Mouse (Mus musculus): ENCODE measurements at regions not wholly inside any gene's neighbourhood (a gene's known extent, or its start where the extent isn't known, plus 50 kb on each side); places are given as distances from the start of the nearest gene placed in this dataset.

DNA sequence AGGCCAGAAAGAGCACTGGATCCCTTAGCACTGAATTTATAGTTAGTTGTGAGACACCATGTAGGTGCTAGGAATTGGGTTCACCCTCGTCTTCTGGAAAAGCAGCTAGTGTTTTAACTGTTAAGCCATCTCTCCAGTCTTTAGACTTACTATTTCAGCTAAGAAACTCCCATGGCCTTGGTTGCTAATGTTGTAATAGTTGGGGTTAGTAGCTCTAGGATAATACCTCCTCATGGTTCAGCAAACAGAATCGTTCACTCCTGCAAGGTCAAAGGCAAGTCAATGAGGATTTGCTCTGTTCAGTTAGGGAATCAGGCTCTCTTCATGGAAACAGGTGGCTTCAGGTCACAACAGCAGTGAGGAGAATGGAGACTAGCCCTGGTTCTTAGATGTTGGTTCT lies 118.7 kb upstream of the Kbtbd8 start:
- Histone ChIP-seq H3K9me3 (no peaks in the 10 kb centered on the region), H3K36me3 (no peaks in the 10 kb centered on the region)

GRCm38 (mm10) chr6:94994376-94994775 lies 122.7 kb upstream of the Kbtbd8 start:
- H3K4me1 ChIP-seq: no peaks in the 10 kb centered on the region
- ATAC-seq (ENCODE audit: low FRiP score, low read depth): no peak
- H3K36me3 ChIP-seq: no peaks in the 10 kb centered on the region
- H3K4me3 ChIP-seq: no peak overlapping the region
- H3K27ac ChIP-seq (replicated peaks): no peak overlapping the region
- no peaks in the 10 kb centered on the region for H3K9me3 ChIP-seq
- 97% methylated on average over 1 of the region's 1 CpGs for WGBS
- no peaks in the 10 kb centered on the region for H3K27me3 ChIP-seq
- H3K4me2 ChIP-seq (replicated peaks): no peak overlapping the region
- no peak overlapping the region for H3K9ac ChIP-seq (replicated peaks)

More for the DNA sequence above, 118.7 kb upstream of the Kbtbd8 start:
- H3K27ac ChIP-seq (replicated peaks): no peak overlapping the region
- no peak overlapping the region for H3K4me3 ChIP-seq
- H3K4me1 ChIP-seq: no peaks in the 10 kb centered on the region
- no peak for ATAC-seq (ENCODE audit: low FRiP score, low read depth)
- H3K9ac ChIP-seq (replicated peaks): no peak overlapping the region
- no peaks in the 10 kb centered on the region for H3K27me3 ChIP-seq
- H3K4me2 ChIP-seq (replicated peaks): no peak overlapping the region
- WGBS: 68% methylated on average over 2 of the region's 2 CpGs

GRCm38 (mm10) chr6:94987427-94987826 lies 129.6 kb upstream of the Kbtbd8 start:
- H3K9ac ChIP-seq (replicated peaks): no peak overlapping the region
- no peak for ATAC-seq (ENCODE audit: low FRiP score, low read depth)
- H3K4me1 ChIP-seq: no peaks in the 10 kb centered on the region
- no peak overlapping the region for H3K4me2 ChIP-seq (replicated peaks)
- no peaks in the 10 kb centered on the region for H3K9me3 ChIP-seq
- no peaks in the 10 kb centered on the region for H3K36me3 ChIP-seq
- H3K27me3 ChIP-seq: no peaks in the 10 kb centered on the region
- WGBS: 47% methylated on average over 5 of the region's 5 CpGs
- H3K27ac ChIP-seq (replicated peaks): no peak overlapping the region
- no peak overlapping the region for H3K4me3 ChIP-seq

DNA sequence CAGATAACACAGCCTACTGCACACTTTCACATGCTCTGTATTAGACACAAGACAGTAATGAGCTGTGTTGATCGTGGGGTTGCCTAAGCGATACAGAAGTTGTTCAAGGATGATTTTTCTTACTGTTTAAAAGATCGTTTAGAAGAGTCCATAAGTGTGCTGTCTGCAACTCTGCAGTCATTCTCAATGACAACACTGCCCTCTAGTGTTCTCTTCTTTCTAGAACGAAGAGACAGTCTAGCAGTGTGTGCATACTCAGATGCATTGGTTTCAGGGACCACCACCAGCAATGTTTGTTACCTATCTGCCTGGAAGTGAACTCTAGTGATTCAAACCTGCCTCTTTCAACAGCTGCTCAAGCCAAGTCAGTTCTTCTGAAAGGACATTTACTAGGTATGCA lies 130.7 kb upstream of the Kbtbd8 start:
- H3K4me2 ChIP-seq (replicated peaks): no peak overlapping the region
- no peaks in the 10 kb centered on the region for H3K27me3 ChIP-seq
- ATAC-seq (ENCODE audit: low FRiP score, low read depth): no peak
- H3K36me3 ChIP-seq: no peaks in the 10 kb centered on the region
- no peaks in the 10 kb centered on the region for H3K9me3 ChIP-seq
- H3K9ac ChIP-seq (replicated peaks): no peak overlapping the region
- H3K4me3 ChIP-seq: no peak overlapping the region
- H3K4me1 ChIP-seq: no peaks in the 10 kb centered on the region
- WGBS: 30% methylated on average over 4 of the region's 4 CpGs
- no peak overlapping the region for H3K27ac ChIP-seq (replicated peaks)

DNA sequence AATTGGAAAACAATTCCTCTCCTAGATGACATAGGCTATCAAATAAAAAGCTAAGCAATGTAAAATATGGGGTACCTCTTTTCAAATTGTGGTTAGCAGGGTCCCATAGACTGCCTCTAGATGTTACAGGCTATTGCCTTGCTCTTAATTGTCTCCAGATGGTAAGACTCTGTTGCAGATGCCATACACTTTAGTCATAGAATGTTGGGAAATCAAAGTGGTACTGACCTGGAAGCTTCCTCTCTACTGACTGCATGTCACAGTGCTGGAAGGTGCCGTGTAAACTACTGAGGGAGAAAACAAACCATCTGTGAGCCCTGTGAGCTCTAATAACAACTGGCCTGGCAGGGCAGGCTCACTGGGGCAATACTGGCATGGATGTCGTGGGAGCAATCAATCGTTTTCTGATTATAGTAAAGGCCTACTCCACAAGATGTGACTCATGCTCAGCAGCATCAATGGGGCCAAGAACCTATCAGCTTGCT lies 132.6 kb upstream of the Kbtbd8 start:
- Histone ChIP-seq H3K27me3 (no peaks in the 10 kb centered on the region), H3K4me3 (no peak overlapping the region), H3K4me2 (replicated peaks) (no peak overlapping the region), H3K9ac (replicated peaks) (no peak overlapping the region), H3K27ac (replicated peaks) (no peak overlapping the region), H3K4me1 (no peaks in the 10 kb centered on the region), H3K36me3 (no peaks in the 10 kb centered on the region), H3K9me3 (no peaks in the 10 kb centered on the region)
- 89% methylated on average over 3 of the region's 3 CpGs for WGBS
- no peak for ATAC-seq (ENCODE audit: low FRiP score, low read depth)

GRCm38 (mm10) chr6:94968683-94969082 lies 148.4 kb upstream of the Kbtbd8 start:
- 81% methylated on average over 5 of the region's 5 CpGs for WGBS
- H3K9ac ChIP-seq (replicated peaks): no peak overlapping the region
- H3K4me1 ChIP-seq: peaks cover 3% of the 10 kb centered on the region
- no peak overlapping the region for H3K4me3 ChIP-seq
- no peaks in the 10 kb centered on the region for H3K9me3 ChIP-seq
- H3K4me2 ChIP-seq (replicated peaks): no peak overlapping the region
- H3K36me3 ChIP-seq: no peaks in the 10 kb centered on the region
- ATAC-seq (ENCODE audit: low FRiP score, low read depth): no peak
- H3K27me3 ChIP-seq: no peaks in the 10 kb centered on the region; the same call in 1 of the 2 replicates
- no peak overlapping the region for H3K27ac ChIP-seq (replicated peaks)

DNA sequence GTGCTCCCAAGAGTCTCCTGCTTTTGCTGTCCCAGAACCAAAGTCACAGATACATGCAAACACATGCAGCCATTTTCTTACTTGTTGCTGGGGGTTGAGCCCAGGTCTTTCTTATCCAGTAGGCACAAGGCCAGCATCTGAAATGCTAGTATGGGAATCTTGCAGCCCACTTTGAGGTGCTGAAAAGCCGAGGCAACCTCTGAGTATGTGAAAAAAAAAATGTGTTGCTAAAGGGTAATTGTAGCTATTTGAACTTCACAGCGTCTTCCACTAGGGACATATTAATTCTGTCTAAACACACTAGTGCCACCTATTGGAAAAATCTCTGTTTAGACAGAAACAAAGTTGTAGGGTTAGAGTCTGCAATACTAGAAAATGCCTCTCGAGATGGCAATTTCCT lies 150.1 kb upstream of the Kbtbd8 start:
- WGBS: 12% methylated on average over 3 of the region's 3 CpGs
- no peak overlapping the region for H3K4me2 ChIP-seq (replicated peaks)
- no peak for ATAC-seq (ENCODE audit: low FRiP score, low read depth)
- no peak overlapping the region for H3K4me3 ChIP-seq
- no peaks in the 10 kb centered on the region for H3K9me3 ChIP-seq
- no peak overlapping the region for H3K27ac ChIP-seq (replicated peaks)
- no peak overlapping the region for H3K9ac ChIP-seq (replicated peaks)
- H3K27me3 ChIP-seq: no peaks in the 10 kb centered on the region; the same call in 1 of the 2 replicates
- peaks cover 6% of the 10 kb centered on the region for H3K4me1 ChIP-seq
- no peaks in the 10 kb centered on the region for H3K36me3 ChIP-seq

GRCm38 (mm10) chr6:94963204-94963603 lies 153.8 kb upstream of the Kbtbd8 start:
- ATAC-seq (ENCODE audit: low FRiP score, low read depth): no peak
- no peak overlapping the region for H3K4me3 ChIP-seq
- no peaks in the 10 kb centered on the region for H3K36me3 ChIP-seq
- no peak overlapping the region for H3K27ac ChIP-seq (replicated peaks)
- H3K27me3 ChIP-seq: no peaks in the 10 kb centered on the region
- H3K9me3 ChIP-seq: no peaks in the 10 kb centered on the region
- WGBS: 79% methylated on average over 4 of the region's 4 CpGs
- H3K9ac ChIP-seq (replicated peaks): no peak overlapping the region
- H3K4me1 ChIP-seq: peaks cover 6% of the 10 kb centered on the region
- H3K4me2 ChIP-seq (replicated peaks): no peak overlapping the region

GRCm38 (mm10) chr6:94962411-94963087 lies 154.5 kb upstream of the Kbtbd8 start:
- Histone ChIP-seq H3K4me1 (peaks cover 11% of the 10 kb centered on the region), H3K27ac (replicated peaks) (no peak overlapping the region), H3K36me3 (no peaks in the 10 kb centered on the region), H3K4me3 (no peak overlapping the region), H3K9me3 (no peaks in the 10 kb centered on the region), H3K27me3 (no peaks in the 10 kb centered on the region), H3K4me2 (replicated peaks) (no peak overlapping the region), H3K9ac (replicated peaks) (no peak overlapping the region)
- WGBS: 55% methylated on average over 7 of the region's 7 CpGs
- ATAC-seq (ENCODE audit: low FRiP score, low read depth): no peak

- H3K4me2 ChIP-seq (replicated peaks): no peak overlapping the region
- ATAC-seq (ENCODE audit: low FRiP score, low read depth): no peak
- H3K9me3 ChIP-seq: no peaks in the 10 kb centered on the region
- H3K27ac ChIP-seq (replicated peaks): no peak overlapping the region
- H3K9ac ChIP-seq (replicated peaks): no peak overlapping the region
- H3K4me1 ChIP-seq: peaks cover 9% of the 10 kb centered on the region
- no peaks in the 10 kb centered on the region for H3K27me3 ChIP-seq
- H3K36me3 ChIP-seq: no peaks in the 10 kb centered on the region
- no peak overlapping the region for H3K4me3 ChIP-seq
- 79% methylated on average over 1 of the region's 1 CpGs for WGBS
Observed at GRCm38 (mm10) chr6:94961821-94962220, 155.2 kb upstream of the Kbtbd8 start.

DNA sequence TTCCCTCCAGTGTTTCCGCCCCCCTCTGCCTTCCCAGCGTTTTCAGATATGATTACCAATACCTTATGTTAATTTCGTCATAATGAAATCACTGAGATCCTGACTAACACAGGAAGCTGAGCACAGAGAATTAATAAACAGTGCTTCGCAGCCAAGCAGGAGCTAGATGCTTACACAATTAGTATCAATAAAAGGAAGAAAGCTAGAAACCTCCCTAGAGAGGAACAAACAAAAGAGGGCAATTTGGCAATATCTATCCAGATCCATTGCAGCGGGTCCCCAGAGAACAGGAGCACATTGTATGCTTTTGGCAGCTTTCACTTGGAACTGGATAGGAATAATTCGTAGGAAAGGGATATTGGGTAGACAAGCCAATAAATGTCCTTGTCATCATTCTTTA lies 159.1 kb upstream of the Kbtbd8 start:
- peaks cover 7% of the 10 kb centered on the region; the same call in 1 of the 2 replicates for H3K4me1 ChIP-seq
- H3K4me3 ChIP-seq: no peak overlapping the region
- WGBS: 74% methylated on average over 6 of the region's 6 CpGs
- peaks cover 7% of the 10 kb centered on the region; the same call in 1 of the 2 replicates for H3K9me3 ChIP-seq
- H3K9ac ChIP-seq (replicated peaks): no peak overlapping the region
- H3K27ac ChIP-seq (replicated peaks): no peak overlapping the region
- H3K36me3 ChIP-seq: no peaks in the 10 kb centered on the region
- H3K4me2 ChIP-seq (replicated peaks): no peak overlapping the region
- no peak for ATAC-seq (ENCODE audit: low FRiP score, low read depth)
- H3K27me3 ChIP-seq: no peaks in the 10 kb centered on the region

DNA sequence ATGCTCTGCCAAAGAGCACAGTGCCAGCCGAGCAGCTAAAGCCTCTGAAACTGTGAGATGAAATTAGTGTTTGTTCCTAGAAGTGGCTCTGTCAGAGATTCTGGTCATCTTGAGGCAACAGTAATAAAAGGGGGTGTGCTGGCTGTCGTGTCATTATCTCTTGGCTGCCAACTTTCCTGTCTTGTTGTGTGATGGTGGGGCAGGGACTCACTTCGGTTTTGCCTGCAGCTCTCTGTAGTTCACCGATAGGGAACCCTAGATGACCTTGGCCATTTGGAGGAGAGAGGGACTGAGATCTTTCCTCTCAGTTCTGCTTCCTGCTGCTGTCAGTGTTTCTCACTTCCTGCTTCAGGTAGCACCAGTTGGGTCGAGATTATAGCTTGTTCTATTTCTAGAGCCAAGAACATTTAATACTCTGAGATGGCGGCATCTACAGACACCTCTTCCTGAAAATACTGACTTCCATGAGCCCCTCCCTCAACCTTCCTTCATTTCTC lies 159.8 kb upstream of the Kbtbd8 start:
- Histone ChIP-seq H3K36me3 (no peaks in the 10 kb centered on the region), H3K9ac (replicated peaks) (no peak overlapping the region), H3K27me3 (no peaks in the 10 kb centered on the region), H3K4me2 (replicated peaks) (no peak overlapping the region), H3K27ac (replicated peaks) (no peak overlapping the region), H3K9me3 (peaks cover 8% of the 10 kb centered on the region; the same call in 1 of the 2 replicates), H3K4me3 (no peak overlapping the region), H3K4me1 (peaks cover 5% of the 10 kb centered on the region)
- no peak for ATAC-seq (ENCODE audit: low FRiP score, low read depth)
- 93% methylated on average over 6 of the region's 6 CpGs for WGBS

DNA sequence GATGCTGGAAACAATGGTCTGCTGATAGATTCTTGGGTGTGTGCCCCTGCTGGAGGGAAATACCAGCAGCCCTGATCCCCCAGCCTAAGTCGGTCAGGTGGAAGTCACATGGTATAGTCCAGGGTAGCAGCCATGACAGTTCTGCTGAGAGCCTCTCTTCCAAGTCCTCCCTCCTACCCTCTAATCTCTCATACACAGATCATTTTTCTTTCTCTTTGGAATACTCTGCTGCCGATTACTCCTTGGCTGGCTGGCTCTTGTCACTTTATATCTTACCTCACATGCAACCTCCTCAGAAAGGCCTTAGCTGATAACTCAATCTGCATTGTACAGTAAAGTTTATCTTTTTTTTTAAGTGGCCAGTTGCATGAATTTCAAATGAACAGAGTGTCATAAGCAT lies 162.5 kb upstream of the Kbtbd8 start:
- no peaks in the 10 kb centered on the region for H3K27me3 ChIP-seq
- no peak overlapping the region for H3K9ac ChIP-seq (replicated peaks)
- H3K36me3 ChIP-seq: no peaks in the 10 kb centered on the region
- no peak overlapping the region for H3K4me3 ChIP-seq
- peaks cover 9% of the 10 kb centered on the region for H3K4me1 ChIP-seq
- no peak overlapping the region for H3K27ac ChIP-seq (replicated peaks)
- peaks cover 8% of the 10 kb centered on the region; the same call in 1 of the 2 replicates for H3K9me3 ChIP-seq
- ATAC-seq (ENCODE audit: low FRiP score, low read depth): no peak
- H3K4me2 ChIP-seq (replicated peaks): no peak overlapping the region
- WGBS: 91% methylated on average over 2 of the region's 2 CpGs
